Mouse (Mus musculus) thymus, adult 2 months (tissue): ENCODE data around the gene Srsf3.

Experiments used
- CTCF ChIP-seq: fragments of 200-500 bp; IDR thresholded peaks from 2 replicates; pipeline ENCODE4 v1.5.1; 2012; ENCODE audit warnings: mild to moderate bottlenecking, control low read depth, low read length, moderate library complexity, borderline replicate concordance; ENCODE audit not compliant: control insufficient read depth, poor library complexity, insufficient read depth; ENCODE audit errors: extremely low read depth
- POLR2A ChIP-seq: fragments of 200-500 bp; IDR thresholded peaks from 2 replicates; pipeline ENCODE4 v1.6.1; 2012; ENCODE audit warnings: mild to moderate bottlenecking, low read length, control low read depth, moderate library complexity; ENCODE audit not compliant: control insufficient read depth, poor library complexity, insufficient read depth; ENCODE audit errors: extremely low read depth

GRCm38 (mm10) chr17:29030321-29031034, 1.9 kb upstream of the Srsf3 start:
- no peak for TF ChIP-seq CTCF
- no peak for TF ChIP-seq POLR2A
